Mouse (Mus musculus) right cerebral cortex, adult 2 months (tissue): Measurements from ENCODE around the gene Sept9.

ENCODE experiments used
- DNase-seq, 2 experiments: peaks; one replicate each; pipeline ENCODE4 v3.0.0; 2021 to 2022; ENCODE audit warnings: low spot score in 2 of 2

Gene Sept9

GRCm38 (mm10) chr11:117344339-117345021, 145.0 kb downstream of the Sept9 start:
- DNase-seq: no peak

DNA sequence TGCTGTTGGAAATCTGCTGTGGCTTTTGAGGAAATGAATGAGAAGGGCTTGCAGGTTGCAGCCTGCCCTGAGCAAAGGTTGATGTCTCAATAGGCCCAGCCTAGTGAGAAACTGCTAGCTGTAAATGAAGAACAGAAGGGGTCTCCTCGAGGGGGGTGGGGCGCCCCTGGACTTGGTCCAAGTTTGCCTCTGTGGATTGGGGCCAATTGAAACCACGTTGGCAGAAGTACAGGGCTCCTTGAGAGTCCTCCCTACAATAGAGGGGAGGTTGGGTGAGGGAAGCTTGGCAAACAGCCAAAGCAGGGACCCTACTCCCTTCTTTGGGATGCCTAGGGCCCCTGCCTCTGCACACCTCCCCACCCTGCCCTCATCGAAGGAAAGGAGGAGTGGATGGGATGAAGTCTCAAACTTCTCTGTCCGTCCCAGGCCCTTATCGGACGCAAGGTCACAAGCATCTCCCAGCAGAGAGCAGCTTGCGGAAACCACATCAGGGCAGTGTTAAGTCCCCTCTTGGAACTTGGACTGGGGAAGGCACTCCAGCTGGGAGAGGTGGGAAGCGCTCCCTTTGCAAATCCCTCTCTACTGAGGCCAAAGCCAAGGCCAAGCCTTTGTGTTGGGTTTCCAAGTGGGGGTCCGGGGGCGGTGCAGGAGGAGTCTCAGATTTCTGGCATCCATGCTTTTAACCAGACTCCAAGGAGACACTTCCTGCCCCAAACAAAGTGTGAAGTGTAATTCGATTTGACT, 145.7 kb downstream of the Sept9 start:
- DNase-seq: no peak

GRCm38 (mm10) chr11:117347256-117347655, 147.8 kb downstream of the Sept9 start:
- DNase-seq: no peak

DNA sequence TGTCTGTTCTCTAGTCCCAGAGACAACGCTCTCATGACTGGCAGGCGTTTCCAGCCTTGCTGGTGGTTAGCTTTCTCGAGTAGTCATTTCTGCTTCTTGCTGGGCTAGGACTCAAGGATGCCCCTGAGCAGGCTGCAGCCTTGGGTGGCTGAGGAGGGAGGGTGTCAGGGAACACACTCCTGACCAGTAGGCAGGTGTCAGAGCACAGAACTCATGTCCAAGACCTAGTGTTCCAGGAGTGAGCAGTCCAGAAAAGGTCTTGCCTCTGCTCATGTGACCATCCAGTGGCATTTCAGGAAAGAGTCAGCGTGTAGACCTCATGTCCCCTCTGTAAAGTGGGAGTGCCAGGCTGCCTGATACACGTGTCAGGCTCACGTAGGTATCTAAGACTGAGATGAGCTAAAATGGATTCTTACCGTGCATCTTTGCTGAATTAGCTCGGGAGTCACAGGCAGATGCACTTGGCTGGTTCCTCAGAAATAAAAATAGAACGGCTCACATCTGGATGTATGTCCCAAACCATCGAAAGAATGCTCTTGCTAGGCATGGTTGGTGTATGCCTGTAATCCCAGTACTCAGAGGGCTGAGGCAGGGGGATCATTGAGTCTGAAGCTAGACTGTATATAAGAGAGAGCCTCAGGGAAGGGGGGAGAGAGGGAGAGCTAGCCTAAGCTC, 149.1 kb downstream of the Sept9 start:
- DNase-seq: no peak

DNA sequence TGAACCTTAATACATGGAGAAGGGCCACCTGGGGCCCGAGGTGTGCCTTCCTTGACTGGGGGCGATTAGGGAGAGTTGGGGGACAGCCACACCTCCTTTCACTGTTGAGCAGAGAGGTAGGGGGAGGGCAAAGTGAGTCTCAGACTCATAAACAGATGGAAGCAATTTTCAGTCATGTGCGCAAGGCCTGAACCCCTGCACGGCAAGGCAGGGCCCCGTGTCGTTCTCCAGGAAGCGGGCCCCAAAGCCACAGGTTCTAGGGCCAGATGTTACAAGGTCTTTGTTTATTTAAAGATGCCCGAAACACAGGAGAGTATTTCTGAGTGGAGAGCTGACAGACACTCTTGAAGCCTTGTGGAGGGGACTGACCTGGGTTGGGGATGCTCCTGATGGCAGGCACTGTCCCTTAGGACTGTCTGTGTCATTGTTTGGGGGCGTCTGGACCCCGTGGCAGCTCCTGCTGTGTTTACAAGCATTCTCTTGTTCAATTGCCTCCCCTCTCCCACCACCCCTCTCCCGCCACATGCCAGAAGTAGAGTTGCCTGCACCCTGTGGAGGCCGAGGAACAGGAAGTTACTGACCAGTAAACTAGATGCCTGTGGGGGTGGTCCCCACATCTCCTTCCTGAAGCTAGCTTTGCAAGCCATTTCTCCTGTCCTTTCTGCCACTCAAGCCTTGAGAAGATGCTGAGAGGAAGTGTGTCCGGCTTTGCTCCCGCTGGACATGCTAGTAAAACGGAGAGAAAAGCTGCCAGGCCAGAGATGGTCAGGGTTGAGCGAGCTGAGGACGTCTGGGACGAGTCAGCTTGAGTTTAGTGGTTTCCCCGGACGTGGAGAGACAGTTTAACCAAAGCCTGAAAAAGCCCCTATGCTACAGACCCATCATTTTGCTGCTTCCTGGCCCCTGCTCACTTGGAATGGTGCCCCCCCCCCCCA, 150.2 kb downstream of the Sept9 start:
- DNase-seq: no peak

DNA sequence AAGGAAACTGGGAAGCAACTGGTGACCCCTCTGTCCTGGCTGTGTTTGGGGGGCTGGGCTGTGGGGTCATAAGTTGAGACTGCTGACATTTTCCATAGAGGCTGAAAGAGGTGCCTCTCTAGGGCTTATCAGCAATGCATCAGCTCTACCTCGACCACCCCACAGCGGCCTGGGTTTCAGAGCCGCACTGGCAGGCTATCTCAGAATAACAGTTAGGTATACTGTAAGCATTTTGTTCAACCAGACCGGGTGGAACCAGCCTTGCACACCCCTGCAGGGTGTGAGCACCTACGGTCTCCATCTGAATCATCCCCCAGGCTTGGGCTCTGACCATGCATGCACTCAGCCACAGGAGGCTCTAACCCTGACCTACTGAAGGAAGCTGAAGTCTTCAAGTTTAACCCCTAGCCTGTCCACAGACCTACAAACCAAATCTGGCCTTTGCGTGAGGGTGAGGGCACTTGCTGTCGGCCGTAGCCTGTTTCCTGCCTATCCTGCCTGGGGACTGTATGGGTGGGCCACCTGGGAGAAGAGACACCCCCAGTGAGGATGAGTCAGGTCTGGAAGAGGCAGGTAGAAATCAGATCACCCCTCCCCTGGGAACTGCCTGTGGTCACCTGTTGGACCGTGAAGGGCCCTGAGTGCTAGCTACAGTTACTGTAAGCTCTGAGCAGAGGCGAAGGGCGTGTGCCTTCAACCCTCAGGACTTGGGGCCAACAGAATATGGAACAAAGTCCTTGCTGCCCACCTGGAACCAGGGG, 151.2 kb downstream of the Sept9 start:
- DNase-seq: no peak

DNA sequence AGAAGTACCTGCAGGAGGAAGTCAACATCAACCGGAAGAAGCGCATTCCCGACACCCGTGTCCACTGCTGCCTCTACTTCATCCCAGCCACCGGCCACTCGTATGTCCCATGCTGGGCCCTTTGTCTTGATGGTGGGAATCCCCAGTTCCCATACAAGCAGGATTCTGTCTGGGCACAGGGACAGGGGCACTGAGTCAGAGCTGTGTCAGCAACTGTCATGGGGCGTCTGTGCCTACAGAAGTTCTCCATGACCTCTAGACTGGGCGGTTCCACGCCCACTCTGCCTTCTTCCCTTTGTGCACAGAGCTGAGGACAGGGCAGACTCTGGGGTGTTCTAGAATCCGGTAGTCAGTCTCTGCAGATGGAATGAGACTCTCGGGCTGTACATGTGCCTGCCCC, 153.7 kb downstream of the Sept9 start:
- no peak for DNase-seq

DNA sequence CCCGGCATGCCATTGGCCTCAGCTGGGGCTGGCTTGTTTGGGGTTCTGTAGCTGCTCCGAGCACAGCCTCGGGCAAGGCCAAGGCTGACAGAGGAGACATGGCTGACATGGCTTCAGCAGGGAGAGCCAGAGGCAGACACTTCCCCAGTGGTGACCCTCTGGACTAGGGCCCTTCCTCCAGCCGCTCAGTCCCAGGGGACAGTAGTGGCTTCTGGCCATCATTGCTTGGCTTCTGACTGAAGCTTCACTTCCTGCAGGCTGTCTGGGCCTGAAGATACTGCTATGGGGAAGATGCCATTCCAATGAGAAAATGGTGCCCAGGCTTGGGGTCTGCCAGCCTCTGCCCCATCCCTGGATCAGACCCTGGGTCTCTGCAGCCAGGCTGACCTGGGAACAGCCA, 154.6 kb downstream of the Sept9 start:
- DNase-seq: no peak

DNA sequence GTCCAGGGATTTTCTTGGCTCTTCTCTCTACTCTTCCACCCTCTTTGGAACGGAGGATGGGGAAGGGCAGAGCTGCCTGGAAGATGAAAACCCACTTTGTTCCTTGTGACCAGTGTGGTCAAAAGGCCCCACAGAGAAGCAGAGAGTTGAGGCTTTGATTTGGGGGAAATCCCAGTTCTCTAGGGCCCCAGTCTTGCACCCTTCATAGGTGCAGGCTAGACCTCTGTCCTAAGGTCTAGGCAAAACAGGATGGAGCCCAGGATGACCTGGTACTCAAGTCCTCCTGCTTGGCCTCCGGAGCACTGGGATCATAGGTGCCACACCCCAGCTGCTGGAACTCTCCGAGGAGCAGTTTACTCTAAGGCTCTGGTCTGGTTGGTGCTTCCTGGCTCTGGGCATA, 157.5 kb downstream of the Sept9 start:
- no peak for DNase-seq

DNA sequence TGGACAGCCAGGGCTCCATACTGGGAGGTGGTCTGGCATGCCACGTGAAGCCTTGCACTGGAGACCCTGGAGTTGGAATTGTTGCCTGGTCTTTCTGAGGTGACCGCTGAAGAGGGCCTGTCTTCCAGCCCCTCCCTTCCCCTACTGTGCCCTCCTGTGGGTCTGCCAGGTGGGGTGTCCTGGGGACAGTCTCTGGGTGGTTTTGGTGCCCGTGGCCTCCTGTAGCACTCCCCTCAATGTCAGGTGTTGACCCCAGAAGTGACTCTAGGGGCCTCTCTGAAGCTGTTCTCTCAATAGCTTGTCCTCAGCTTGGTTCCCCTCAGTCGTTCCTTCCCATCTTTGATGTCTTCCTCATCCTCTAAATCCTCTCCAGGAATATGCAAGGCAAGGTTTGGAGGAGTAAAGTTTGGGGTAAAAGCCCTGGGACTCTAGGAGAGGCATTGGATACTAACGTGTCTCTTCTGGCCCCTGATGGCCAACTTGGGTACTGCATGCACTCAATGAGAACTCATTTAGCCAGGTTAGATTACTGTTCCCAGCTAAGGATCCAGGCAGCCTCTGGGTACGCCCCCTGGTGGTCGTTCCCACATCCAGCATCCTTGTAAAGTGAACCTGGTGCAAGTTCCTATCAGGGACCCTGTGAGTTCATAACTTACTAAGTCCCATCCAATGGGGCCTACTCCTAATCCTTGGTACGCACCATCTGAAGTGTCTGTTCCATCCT, 158.6 kb downstream of the Sept9 start:
- DNase-seq: peak; percentile 96 to 97

GRCm38 (mm10) chr11:117359161-117359560, 159.7 kb downstream of the Sept9 start:
- DNase-seq: no peak

- DNase-seq: peak; percentile 78 to 79
These were observed 160.4 kb downstream of the Sept9 start for GRCm38 (mm10) chr11:117359870-117360269.

DNA sequence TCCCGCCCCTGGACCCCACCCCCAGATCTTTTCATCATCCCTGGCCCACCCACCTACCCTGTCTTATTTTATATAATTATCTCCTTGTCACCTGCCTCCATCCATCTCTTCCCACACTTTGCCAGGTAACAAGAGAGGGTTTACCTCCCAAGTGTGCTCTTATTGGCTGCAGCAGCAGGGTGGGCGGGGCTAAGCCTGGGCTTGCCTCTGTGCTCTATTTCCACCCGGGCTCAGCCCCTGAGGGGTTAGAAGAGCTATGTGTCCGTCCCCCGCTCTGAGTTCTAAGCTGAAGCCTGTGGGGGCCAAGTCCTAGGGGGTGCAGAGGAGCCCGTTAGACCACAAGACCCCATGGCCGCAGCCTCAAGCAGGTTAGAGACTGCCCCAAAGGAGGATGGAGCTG, 161.1 kb downstream of the Sept9 start:
- no peak for DNase-seq

DNA sequence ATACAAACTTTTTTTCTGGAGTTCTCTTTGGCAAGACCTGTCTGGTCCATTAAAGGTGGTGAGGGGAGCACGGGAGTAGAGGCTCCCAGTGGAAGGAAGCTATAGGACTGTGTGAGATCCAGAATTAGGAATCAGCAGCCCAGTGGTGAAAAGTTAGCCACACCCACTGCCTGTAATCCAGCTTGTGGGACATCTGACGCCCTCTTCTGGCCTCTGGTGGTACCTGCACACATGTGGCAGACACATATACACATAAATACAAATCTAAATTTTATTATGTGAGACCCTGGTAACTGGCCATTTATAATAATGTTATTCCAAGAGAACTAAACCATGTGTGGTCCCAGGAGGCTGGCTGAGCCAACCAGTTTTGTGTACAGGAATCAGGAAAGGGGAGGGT, 162.8 kb downstream of the Sept9 start:
- DNase-seq: no peak

DNA sequence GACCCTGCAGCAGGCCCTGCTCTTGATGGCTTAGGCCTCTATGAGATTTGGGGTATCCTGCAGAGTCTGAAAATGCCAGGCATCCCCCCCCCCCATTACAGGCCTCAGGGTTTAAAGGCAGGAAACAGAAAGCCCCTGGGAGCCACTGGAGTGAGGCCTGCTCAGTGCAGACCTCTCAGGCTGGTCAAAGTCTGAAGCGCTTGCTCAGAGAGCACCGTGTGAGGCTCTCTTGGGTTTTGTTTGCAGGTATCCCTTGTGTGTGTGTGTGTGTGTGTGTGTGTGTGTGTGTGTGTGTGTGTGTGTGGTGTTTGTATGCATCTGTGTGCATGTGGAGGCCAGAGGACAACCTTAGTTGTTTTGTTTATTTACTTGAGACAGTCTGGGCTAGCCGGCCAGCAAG, 164.5 kb downstream of the Sept9 start:
- DNase-seq: no peak

DNA sequence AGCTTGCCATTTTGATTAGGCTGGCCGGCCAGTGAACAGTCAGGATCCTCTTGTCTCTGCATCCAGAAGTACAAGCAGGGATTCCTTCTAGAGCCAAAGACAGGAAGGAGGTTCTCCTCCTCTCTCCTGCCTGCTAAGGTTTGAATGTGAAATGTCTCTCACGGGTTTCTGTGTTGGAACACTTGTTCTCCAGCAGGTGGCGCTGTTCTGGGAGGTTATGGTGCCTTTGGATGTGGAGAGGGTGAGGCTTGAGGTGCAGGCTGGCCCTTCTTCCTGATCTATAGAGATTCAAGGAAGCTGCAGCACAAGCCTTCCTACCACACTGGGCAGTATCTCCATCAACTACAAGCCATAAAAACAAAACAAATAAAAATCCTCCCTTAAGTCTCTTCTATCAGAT, 167.0 kb downstream of the Sept9 start:
- DNase-seq: peak in 1 of 2 experiments; percentile 44

DNA sequence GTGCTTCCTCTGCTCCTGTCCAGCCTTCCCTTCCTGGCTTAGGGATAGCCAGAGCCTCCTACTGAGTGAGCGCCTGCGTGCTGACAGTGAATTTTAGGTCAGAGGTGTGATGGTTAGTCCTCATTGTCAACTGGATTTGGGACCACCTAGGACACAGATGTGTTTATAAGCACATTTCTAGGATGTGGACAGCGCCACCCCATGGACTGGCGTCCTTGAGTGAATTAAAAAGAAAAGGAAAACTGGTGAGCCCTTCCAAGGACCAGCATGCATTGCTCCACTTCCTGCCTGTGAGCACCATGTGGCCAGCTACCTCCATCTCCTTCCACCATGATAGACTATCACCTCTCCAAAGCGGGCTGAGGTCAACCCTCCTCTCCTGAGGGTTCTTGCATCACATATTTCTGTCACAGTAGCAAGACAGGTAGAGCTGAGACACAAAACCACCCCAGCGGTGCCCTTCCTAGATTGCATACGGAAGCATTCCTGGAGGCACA, 167.4 kb downstream of the Sept9 start:
- DNase-seq: no peak

GRCm38 (mm10) chr11:117367937-117368336, 168.5 kb downstream of the Sept9 start:
- DNase-seq: no peak

DNA sequence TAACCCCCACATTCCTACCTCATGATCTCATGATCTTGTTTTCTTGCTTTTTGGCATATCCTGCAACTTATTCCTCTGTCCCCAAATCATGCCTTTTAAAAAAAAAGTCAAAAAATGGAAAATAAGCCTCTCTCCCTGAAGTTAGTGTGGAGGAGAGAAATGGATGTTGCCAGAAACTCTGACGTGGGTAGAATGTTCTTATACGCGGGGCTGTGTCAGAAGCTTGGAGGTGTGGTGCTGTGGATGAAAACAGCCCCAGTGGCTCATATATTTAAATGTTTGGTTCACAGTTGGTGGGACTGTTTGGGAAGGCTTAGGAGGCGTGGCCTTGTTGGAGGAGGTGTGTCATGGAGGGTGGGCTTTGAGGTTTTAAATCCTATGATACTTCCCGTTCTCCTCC, 169.9 kb downstream of the Sept9 start:
- DNase-seq: no peak

GRCm38 (mm10) chr11:117370262-117370850, 170.9 kb downstream of the Sept9 start:
- no peak for DNase-seq
